Mouse (Mus musculus): ENCODE data around the gene Prune2. TPM values are rescaled to one million over a fixed set of nuclear protein-coding genes. Genes with fewer than 3 reads are reported as not detected.

Prune2 gene
- polyA plus RNA-seq, 1 experiment from 2014 or later = 1.7 TPM

DNA sequence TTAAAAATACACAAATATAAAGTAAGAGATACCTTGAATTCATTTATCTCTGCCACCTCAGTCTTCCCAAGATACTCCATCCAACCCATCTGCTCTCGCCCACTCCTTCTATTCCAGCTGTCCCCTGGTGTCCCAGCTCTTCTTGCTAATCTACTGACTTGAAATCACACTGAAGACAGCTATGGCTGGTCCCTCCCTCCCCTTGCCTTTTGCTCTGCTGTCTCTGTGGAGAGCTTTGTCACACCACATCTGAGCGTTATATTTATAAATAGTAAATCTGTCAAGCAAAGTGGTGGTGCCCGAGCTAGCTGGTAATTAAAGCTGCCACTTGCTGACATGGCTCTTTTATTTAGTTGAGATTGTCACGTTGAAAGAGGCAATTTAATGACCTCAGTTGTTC lies 224.6 kb downstream of the Prune2 start:
- H3K36me3 ChIP-seq = no peaks in the 10 kb centered on the region
- no peaks in the 10 kb centered on the region for H3K9me3 ChIP-seq
- DNase-seq (ENCODE audit: low spot score) = no peak
- H3K4me1 ChIP-seq (replicated peaks) = no peaks in the 10 kb centered on the region
- no peak overlapping the region for H3K27ac ChIP-seq
- WGBS = 62% methylated on average over 4 of the region's 4 CpGs
- H3K27me3 ChIP-seq (ENCODE audit: insufficient read depth, poor library complexity, severe bottlenecking) = no peaks in the 10 kb centered on the region
- no peak overlapping the region for H3K4me3 ChIP-seq

DNA sequence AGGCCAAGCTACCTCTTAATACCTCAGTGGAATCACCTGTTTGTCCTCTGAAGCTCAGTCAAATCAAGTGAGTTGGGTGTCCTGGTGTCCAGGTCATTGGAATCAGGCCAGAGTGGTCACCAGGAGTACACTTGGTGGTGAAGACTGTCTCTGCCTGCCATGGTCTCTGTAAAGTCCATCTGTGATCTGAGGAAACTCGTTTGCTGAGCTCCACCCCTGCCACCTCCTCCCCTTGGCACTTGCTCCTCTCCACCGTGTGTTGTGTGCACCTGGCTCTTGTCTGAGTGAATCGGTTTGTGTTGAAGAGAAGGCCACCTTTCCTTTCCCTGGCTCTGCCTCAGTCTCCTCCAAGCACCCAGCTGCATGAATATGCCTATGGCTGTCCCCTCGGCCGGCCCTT lies 238.8 kb downstream of the Prune2 start:
- 87% methylated on average over 5 of the region's 5 CpGs for WGBS

DNA sequence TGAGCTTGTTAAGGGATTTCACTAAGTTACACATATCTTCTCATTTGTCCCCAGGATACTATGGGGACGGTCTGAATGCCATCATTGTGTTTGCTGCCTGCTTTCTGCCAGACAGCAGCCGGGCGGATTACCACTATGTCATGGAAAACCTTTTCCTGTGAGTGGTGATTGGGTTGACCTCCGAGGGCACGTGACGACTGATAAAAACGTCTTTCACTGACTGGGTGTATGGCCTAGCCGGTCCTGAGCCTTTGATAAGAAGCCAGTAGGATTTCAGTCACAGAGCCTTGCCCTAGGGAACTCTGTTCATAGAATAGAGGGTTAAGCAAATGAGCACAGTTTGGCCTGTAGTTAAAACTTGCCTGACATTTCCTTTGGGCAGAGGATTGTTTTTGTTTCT lies 243.1 kb downstream of the Prune2 start:
- Histone ChIP-seq H3K4me3 (no peak overlapping the region), H3K27me3 (ENCODE audit: insufficient read depth, poor library complexity, severe bottlenecking) (no peaks in the 10 kb centered on the region), H3K9me3 (no peaks in the 10 kb centered on the region), H3K36me3 (no peaks in the 10 kb centered on the region), H3K4me1 (replicated peaks) (no peaks in the 10 kb centered on the region), H3K27ac (no peak overlapping the region)
- WGBS = 60% methylated on average over 8 of the region's 8 CpGs
- peak; percentile 10 for DNase-seq (ENCODE audit: low spot score)

More for the DNA sequence above, 238.8 kb downstream of the Prune2 start:
- no peaks in the 10 kb centered on the region for H3K36me3 ChIP-seq
- H3K9me3 ChIP-seq = no peaks in the 10 kb centered on the region
- H3K4me1 ChIP-seq (replicated peaks) = no peaks in the 10 kb centered on the region
- no peaks in the 10 kb centered on the region for H3K27me3 ChIP-seq (ENCODE audit: insufficient read depth, poor library complexity, severe bottlenecking)
- no peak for DNase-seq (ENCODE audit: low spot score)
- H3K27ac ChIP-seq = no peak overlapping the region
- no peak overlapping the region for H3K4me3 ChIP-seq

DNA sequence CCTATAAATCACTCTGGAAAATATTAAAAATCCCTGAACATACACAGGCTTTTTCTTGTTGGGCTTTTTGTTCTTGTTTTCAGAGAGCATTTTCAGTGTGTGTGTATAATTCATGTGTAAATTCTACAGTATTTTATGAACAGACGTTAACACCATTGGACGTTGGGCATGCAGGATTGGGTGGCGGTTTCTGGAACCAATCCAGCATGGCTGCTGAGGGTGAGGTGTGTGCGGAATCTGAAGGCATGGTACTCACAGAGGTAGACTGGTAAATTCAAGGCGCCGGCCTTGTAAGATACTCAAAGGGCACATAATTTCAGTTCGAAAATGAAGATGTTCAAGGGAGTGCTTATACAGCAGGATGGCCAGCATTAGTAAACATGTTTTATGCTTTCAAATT lies 251.2 kb downstream of the Prune2 start:
- Histone ChIP-seq H3K27ac (no peak overlapping the region), H3K27me3 (ENCODE audit: insufficient read depth, poor library complexity, severe bottlenecking) (no peaks in the 10 kb centered on the region), H3K4me3 (no peak overlapping the region), H3K4me1 (replicated peaks) (no peaks in the 10 kb centered on the region), H3K9me3 (no peaks in the 10 kb centered on the region), H3K36me3 (no peaks in the 10 kb centered on the region)
- 89% methylated on average over 7 of the region's 7 CpGs for WGBS
- DNase-seq (ENCODE audit: low spot score) = no peak

DNA sequence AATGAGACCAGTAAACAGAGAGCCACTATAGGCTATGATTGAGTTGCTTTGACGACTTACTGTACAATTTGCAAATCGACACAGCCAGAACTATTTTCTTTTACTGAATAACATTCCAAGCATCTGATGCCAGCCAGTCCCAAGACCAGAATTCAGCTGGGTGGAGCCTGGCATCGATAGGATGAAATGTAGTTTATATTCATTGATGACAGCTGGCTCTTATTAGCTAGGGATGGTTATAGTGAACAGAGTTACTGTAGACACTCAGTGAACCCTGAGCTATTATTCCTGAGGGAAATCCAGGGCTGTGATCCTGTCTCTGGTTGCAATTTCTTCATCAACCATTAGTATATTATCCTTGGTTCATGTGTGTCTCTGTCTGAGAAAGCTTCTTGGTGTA lies 254.6 kb downstream of the Prune2 start:
- 84% methylated on average over 3 of the region's 3 CpGs for WGBS
- Histone ChIP-seq H3K36me3 (no peaks in the 10 kb centered on the region), H3K27me3 (ENCODE audit: insufficient read depth, poor library complexity, severe bottlenecking) (no peaks in the 10 kb centered on the region), H3K9me3 (no peaks in the 10 kb centered on the region), H3K4me1 (replicated peaks) (no peaks in the 10 kb centered on the region), H3K4me3 (no peak overlapping the region), H3K27ac (no peak overlapping the region)
- no peak for DNase-seq (ENCODE audit: low spot score)

DNA sequence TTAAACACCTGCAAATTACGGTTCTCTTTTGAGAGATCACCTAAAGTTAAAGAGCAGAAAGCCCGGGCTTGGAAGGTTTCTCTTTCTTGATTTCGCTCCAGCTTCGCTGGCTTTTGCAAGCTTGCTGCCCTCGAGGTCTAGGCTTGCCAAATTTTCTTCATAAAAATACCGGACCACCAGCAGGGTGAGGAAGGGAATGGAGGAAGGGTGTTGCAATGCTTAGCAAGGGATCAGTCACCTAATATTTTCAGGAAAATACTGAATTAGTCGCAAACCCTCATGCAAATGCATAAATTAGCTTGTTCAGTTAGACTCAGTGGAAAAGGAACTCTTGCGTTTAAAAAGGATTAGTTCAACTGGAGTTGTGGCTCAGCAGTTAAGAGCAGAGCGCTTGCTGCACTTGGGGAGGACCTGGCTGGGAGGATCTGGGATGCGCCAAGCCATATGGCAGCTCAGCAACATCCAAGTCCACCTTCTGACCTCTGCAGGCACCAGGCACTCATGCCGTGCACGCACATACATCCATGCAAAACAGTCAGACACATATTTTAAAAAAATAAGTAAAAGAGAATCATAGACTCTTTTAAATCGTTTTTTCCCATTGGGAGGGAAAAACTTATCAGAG lies 259.1 kb downstream of the Prune2 start:
- H3K9me3 ChIP-seq = no peaks in the 10 kb centered on the region
- no peak overlapping the region for H3K27ac ChIP-seq
- no peak for DNase-seq (ENCODE audit: low spot score)
- no peaks in the 10 kb centered on the region for H3K27me3 ChIP-seq (ENCODE audit: insufficient read depth, poor library complexity, severe bottlenecking)
- WGBS = 81% methylated on average over 13 of the region's 13 CpGs
- H3K4me1 ChIP-seq (replicated peaks) = no peaks in the 10 kb centered on the region
- no peak overlapping the region for H3K4me3 ChIP-seq
- no peaks in the 10 kb centered on the region for H3K36me3 ChIP-seq

DNA sequence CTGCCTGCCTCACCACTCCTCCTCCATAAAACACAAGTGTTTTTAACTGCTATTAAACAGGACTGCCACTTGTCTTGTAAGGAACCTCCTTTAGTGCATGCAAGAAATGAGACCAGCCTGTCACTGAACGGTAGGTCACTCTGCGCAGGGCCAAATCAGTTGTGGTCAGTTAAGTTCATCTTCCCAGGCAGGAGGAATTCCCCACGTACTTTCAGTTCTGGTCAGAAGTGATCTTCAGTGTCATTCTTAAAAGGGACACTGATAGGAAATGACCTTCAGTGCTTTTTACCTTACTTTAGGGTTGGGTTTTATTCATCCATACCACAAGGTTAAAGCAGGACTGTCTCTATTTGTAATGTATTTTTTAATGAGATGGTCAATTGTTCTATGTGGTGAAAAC lies 262.3 kb downstream of the Prune2 start:
- Histone ChIP-seq H3K27me3 (ENCODE audit: insufficient read depth, poor library complexity, severe bottlenecking) (no peaks in the 10 kb centered on the region), H3K4me1 (replicated peaks) (no peaks in the 10 kb centered on the region), H3K27ac (no peak overlapping the region), H3K36me3 (no peaks in the 10 kb centered on the region), H3K9me3 (no peaks in the 10 kb centered on the region), H3K4me3 (no peak overlapping the region)
- DNase-seq (ENCODE audit: low spot score) = no peak
- WGBS = 95% methylated on average over 3 of the region's 3 CpGs

DNA sequence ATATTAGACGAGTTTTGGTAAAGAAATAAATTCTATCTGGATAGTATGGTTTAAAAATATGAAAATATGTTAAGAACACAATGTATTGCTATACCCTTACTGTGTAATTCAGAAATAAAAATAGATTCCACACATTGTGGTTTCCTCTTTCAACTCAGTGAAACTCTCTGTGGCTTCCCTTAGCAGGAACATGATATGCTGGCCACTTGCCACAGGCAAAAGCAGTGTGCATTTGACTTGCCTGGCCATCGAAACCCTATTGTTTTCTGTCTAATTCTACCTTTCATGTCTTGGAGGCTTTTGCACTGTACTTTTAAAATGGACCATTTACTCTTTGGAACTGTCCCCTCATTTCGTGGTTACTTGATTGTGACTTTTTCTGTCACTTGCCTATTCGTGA lies 267.9 kb downstream of the Prune2 start:
- no peak for DNase-seq (ENCODE audit: low spot score)
- Histone ChIP-seq H3K4me1 (replicated peaks) (no peaks in the 10 kb centered on the region; the same call in 1 of the 2 replicates), H3K9me3 (0 out of 2 replicates have a peak, but pooled peaks cover 4% of the 10 kb centered on the region), H3K36me3 (no peaks in the 10 kb centered on the region), H3K27me3 (ENCODE audit: insufficient read depth, poor library complexity, severe bottlenecking) (no peaks in the 10 kb centered on the region), H3K27ac (no peak overlapping the region), H3K4me3 (no peak overlapping the region)
- 85% methylated on average over 4 of the region's 4 CpGs for WGBS

DNA sequence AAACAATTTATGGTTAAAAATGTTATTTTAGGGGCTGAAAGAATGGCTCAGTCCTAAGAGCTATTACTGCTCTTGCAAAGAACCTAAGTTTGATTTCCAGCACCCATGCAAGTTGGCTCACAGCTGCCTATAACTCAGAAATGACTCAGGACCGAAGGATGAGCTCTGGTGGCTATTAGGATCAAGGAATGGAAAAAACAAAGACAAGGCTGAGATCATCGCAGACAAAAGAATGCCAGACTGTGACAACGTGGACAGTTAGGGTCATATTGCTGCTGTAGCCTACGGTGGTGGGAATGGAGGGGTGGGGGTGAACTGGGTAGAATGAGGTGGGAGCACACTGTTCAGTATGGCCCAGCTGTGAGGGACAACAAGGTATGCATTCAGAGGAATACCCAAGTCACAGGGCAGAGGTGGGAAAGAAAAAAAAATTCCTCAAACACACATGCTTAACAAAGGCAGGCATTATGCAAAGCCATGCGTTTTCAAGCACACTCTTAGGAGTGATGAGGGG lies 269.7 kb downstream of the Prune2 start:
- no peaks in the 10 kb centered on the region for H3K27me3 ChIP-seq (ENCODE audit: insufficient read depth, poor library complexity, severe bottlenecking)
- no peak overlapping the region for H3K27ac ChIP-seq
- DNase-seq (ENCODE audit: low spot score) = no peak
- no peaks in the 10 kb centered on the region; the same call in 1 of the 2 replicates for H3K4me1 ChIP-seq (replicated peaks)
- 0 out of 2 replicates have a peak, but pooled peaks cover 4% of the 10 kb centered on the region for H3K9me3 ChIP-seq
- H3K4me3 ChIP-seq = no peak overlapping the region
- WGBS = 65% methylated on average over 5 of the region's 5 CpGs
- no peaks in the 10 kb centered on the region for H3K36me3 ChIP-seq

DNA sequence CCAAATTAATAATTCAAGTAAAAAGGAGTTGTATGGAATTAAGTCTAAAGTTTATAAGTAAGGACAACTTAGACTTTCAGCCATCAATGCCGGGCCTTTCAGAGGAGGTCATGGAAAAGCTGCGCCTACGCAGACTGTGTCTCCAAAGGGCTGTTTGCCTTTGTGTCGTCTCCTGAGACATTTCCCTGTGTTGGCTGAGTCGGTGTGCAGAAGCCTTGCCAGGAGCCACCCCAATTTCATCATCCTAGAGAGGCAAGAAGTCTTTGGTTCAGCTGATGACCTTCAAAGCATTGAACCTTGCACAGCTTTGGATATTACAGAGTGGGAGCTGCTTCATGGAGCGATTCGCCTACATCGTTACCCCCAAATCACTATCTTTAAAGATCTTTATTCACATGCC lies 270.2 kb downstream of the Prune2 start:
- no peaks in the 10 kb centered on the region; the same call in 1 of the 2 replicates for H3K4me1 ChIP-seq (replicated peaks)
- no peaks in the 10 kb centered on the region for H3K36me3 ChIP-seq
- no peak overlapping the region for H3K27ac ChIP-seq
- H3K4me3 ChIP-seq = no peak overlapping the region
- H3K27me3 ChIP-seq (ENCODE audit: insufficient read depth, poor library complexity, severe bottlenecking) = no peaks in the 10 kb centered on the region
- 0 out of 2 replicates have a peak, but pooled peaks cover 4% of the 10 kb centered on the region for H3K9me3 ChIP-seq
- DNase-seq (ENCODE audit: low spot score) = no peak
- 87% methylated on average over 8 of the region's 8 CpGs for WGBS

DNA sequence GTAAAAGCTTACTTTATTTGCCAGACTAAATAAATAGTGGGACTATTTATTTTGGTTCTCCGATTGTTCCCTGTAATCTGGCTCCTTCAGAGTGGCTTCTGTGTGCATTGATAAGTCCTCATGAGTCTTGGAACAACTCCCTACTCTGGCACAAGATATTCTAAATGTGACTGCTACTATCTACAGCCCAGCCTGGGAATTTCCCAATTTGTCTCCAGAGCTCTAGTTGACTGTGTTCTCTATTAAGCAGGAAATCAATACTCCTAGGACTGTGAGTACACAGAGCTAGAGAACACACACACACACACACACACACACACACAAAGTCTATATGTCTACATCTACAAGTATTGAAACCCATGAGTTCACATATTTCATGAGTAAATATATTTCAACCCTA lies 274.1 kb downstream of the Prune2 start:
- Histone ChIP-seq H3K36me3 (no peaks in the 10 kb centered on the region), H3K4me3 (no peak overlapping the region), H3K27me3 (ENCODE audit: insufficient read depth, poor library complexity, severe bottlenecking) (no peaks in the 10 kb centered on the region), H3K4me1 (replicated peaks) (no peaks in the 10 kb centered on the region; the same call in 1 of the 2 replicates), H3K9me3 (0 out of 2 replicates have a peak, but pooled peaks cover 4% of the 10 kb centered on the region), H3K27ac (no peak overlapping the region)
- no peak for DNase-seq (ENCODE audit: low spot score)
- 93% methylated on average over 1 of the region's 1 CpGs for WGBS

DNA sequence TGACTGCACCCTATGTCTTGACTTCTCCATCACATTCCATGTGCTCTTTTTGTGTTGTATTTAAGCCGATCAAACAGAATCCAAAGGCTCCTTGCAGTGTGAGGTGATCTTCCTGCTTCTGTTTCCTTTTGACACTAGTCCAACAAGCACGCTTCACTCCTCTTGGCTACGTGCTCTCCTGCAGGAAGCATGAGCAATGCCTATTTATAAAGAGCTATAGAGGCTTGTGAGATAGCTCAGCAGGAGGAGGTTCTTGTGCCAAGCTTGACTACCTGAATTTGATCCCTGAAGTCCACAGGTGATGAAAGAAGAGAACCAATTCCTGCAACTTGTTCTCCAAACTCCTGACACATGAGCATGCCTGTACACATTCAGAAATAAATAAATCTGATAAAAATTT lies 282.6 kb downstream of the Prune2 start:
- 81% methylated on average over 3 of the region's 3 CpGs for WGBS
- Histone ChIP-seq H3K4me3 (no peak overlapping the region), H3K27me3 (ENCODE audit: insufficient read depth, poor library complexity, severe bottlenecking) (no peaks in the 10 kb centered on the region), H3K27ac (no peak overlapping the region), H3K9me3 (no peaks in the 10 kb centered on the region), H3K36me3 (no peaks in the 10 kb centered on the region), H3K4me1 (replicated peaks) (0 out of 2 replicates have a peak, but pooled peaks cover 3% of the 10 kb centered on the region)
- DNase-seq (ENCODE audit: low spot score) = no peak

DNA sequence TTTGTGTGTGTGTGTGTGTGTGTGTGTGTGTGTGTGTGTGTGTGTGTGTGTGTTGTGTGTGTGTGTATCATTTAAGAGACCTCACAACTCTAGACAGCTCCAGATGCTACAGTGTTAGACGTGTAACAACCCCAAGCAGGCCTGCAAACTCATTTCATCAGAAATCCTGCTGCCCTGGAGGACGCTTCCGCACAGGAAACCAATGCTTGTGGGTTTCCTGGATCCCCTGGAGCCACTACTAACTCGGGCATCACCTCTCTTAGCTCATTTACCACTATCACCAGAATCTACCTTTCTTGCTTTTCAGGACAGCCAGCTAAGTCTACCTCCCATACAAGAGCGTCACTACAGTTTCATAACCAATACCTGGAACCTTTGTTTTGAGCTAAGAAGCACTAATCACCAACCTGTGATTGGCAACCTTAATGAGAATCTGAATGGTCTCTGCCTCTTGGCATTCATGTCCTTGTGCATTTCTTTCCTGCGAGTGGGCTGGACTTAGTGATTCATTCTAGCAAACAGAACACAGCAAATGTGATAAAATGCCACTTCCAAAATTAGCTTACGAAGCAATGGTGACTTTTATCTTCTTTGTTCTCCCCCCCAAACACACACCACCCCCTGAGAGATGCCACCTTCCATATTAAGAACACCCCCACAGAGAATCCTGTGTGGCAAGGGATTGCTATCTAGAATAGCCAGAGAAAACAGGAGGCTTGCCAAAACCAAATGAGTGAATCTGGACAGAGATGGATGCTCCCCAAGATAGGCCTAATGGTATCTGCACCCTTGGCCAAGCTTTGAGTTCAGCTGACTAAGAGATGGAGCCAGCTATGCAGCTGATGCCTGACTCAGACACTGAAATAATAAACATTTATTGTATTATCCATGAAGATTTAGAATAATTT lies 284.5 kb downstream of the Prune2 start:
- Histone ChIP-seq H3K4me3 (no peak overlapping the region), H3K4me1 (replicated peaks) (0 out of 2 replicates have a peak, but pooled peaks cover 3% of the 10 kb centered on the region), H3K36me3 (no peaks in the 10 kb centered on the region), H3K27ac (no peak overlapping the region), H3K27me3 (ENCODE audit: insufficient read depth, poor library complexity, severe bottlenecking) (no peaks in the 10 kb centered on the region), H3K9me3 (no peaks in the 10 kb centered on the region)
- no peak for DNase-seq (ENCODE audit: low spot score)
- WGBS = 88% methylated on average over 7 of the region's 7 CpGs
